Mouse (Mus musculus): ENCODE data around the gene Glipr1l2.
"Not testable (repeated sequence)": the region's sequence is repeated elsewhere in the genome, so short reads cannot be mapped to it uniquely, and the experiment has no call there.

GRCm38 (mm10) chr10:112105785-112106184 lies 22.6 kb downstream of the Glipr1l2 start:
- TF ChIP-seq CTCF (IDR thresholded peaks at IDR 0.05; ENCODE audit: low read depth) = peak; percentile 76
- TF ChIP-seq EP300 (IDR thresholded peaks at IDR 0.05; ENCODE audit: low read depth) = not testable (repeated sequence)
